Mouse (Mus musculus) midbrain, embryonic 13.5 days (tissue): Measurements from ENCODE around the gene Mkrn1. TPM values are rescaled to one million over a fixed set of nuclear protein-coding genes. Genes with fewer than 3 reads are reported as not detected.
A peak's percentile ranks its signal among the peaks of the same experiment; 100 is the strongest.

Source experiments
- ATAC-seq: fragments of 200-750 bp; cut with Nextera tagmentation; 2 replicates; pipeline ENCODE4 v1.8.0; 2017; ENCODE audit warnings: mild to moderate bottlenecking, moderate TSS enrichment, moderate library complexity
- H3K27ac ChIP-seq: fragments of 300-500 bp; sonication (generic); 2 replicates; pipeline ENCODE4 v1.5.1; 2015; ENCODE audit warnings: inconsistent platforms, mild to moderate bottlenecking, moderate library complexity
- H3K27me3 ChIP-seq: fragments of 300-500 bp; sonication (generic); 2 replicates; pipeline ENCODE4 v1.6.1; 2015; ENCODE audit warnings: mild to moderate bottlenecking, inconsistent platforms
- H3K36me3 ChIP-seq: fragments of 300-500 bp; sonication (generic); 2 replicates; pipeline ENCODE4 v1.6.1; 2015; ENCODE audit warnings: mild to moderate bottlenecking, inconsistent platforms
- H3K4me1 ChIP-seq: fragments of 300-500 bp; sonication (generic); replicated peaks from 2 replicates; pipeline ENCODE4 v1.6.1; 2015; ENCODE audit warnings: inconsistent platforms
- H3K4me2 ChIP-seq: fragments of 300-500 bp; sonication (generic); replicated peaks from 2 replicates; pipeline ENCODE4 v1.6.1; 2015; ENCODE audit warnings: moderate library complexity, mild to moderate bottlenecking, inconsistent platforms
- H3K4me3 ChIP-seq: fragments of 300-500 bp; sonication (generic); replicated peaks from 2 replicates; pipeline ENCODE4 v1.5.1; 2015; ENCODE audit warnings: mild to moderate bottlenecking, inconsistent platforms
- H3K9ac ChIP-seq: fragments of 300-500 bp; sonication (generic); replicated peaks from 2 replicates; pipeline ENCODE4 v1.6.1; 2015; ENCODE audit warnings: mild to moderate bottlenecking, inconsistent platforms
- H3K9me3 ChIP-seq: fragments of 300-500 bp; sonication (generic); 2 replicates; pipeline ENCODE4 v1.6.1; 2016; ENCODE audit warnings: mild to moderate bottlenecking, inconsistent platforms
- WGBS: fragments of 180-500 bp; shearing (Covaris S2); methylation state at CpG from one replicate; pipeline ENCODE4 v1.1.7; 2015; 5-methylcytosine and 5-hydroxymethylcytosine counted together
- polyA plus RNA-seq: library from polyadenylated mRNA; unstranded; fragments of >200 nt; fragmentation: Nextera tagmentation; extraction: Ambion mirVana; gene quantifications from 2 replicates; pipeline ENCODE4 v1.2.1, GENCODE M21; 2015

Mkrn1 gene
- polyA plus RNA-seq, result 242 and 259 TPM in 2 replicates

DNA sequence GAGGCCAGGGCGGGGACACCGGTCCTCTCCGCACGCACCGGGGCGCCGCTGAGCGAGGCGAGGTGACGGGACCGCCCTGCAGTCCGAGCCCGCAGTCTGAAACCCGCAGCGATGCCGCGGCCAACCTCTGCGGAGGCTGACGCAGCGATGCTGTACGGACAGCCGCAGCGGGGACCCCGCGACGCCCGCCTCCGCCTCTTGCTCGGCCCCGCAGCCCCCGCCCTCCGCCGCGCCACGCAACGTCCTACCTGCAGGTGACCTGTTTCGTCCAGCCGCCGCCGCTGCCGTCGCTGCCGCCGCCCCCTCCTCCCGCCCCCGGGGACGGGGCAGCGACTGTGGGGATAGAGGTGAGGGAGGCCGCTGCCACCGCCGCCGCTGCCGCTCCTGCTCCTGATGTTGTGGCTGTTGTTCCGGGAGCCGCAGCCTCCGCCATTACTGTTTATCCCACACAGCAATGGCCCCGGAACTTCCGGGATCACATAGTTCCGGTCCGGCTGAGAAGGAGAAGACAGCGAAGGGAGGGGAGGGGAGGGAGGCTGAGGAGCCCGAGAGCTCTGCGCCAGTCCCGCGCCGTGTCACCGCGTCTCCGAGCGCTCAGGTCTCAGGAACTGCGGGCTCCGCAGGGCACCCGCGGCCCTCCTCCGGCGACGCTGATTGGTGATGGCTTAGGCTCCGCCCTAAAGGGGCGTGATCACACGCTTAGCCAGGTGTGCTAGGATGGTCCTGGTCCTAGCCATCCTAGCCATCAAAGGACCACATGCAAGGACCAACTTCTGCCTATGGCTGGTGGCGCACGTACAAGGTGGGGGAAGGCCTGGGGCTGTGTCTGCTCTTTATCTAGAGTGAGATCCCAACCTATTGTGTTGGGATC lies at the start of gene Mkrn1:
Mkrn1 (minus strand) TSS at position 612 of the 871 bp plus-strand sequence.
- under 1% methylated on average over 76 of the region's 82 CpGs for WGBS
- H3K4me2 ChIP-seq, result peak within 1 kb of the TSS; percentile 74
- peak; percentile 98 for ATAC-seq
- no peaks in the 10 kb centered on the region for H3K36me3 ChIP-seq
- H3K27ac ChIP-seq, result peak within 1 kb of the TSS; percentile 97
- peak within 1 kb of the TSS; percentile 95 for H3K4me3 ChIP-seq
- peaks cover 4% of the 10 kb centered on the region; the same call in 1 of the 2 replicates for H3K27me3 ChIP-seq
- peaks cover 19% of the 10 kb centered on the region for H3K4me1 ChIP-seq
- peak within 1 kb of the TSS; percentile 96 for H3K9ac ChIP-seq
- H3K9me3 ChIP-seq, result no peaks in the 10 kb centered on the region

DNA sequence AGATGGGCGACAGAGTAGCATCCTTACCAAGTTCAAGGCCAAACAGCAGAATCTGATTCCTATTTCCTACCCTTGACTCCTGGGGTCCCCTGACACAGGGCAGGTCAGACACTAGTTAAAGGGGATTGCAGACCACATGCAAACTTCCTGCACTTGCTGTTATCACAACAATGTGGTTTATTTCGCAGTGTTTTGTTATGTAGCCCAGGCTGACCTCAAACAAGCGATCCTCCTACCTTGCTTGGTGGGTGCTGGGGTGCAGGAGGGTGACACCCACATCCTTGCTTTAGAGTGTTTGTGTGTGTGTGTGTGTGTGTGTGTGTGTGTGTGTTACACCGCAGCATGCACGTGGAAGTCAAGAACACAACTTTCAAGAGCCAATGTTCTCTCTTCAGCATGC lies 49.2 kb upstream of the Mkrn1 start:
- ATAC-seq, result no peak
- Histone ChIP-seq H3K9ac (no peak overlapping the region), H3K4me1 (no peaks in the 10 kb centered on the region), H3K27ac (no peak overlapping the region), H3K9me3 (no peaks in the 10 kb centered on the region), H3K4me3 (no peak overlapping the region), H3K27me3 (no peaks in the 10 kb centered on the region), H3K36me3 (peaks cover 74% of the 10 kb centered on the region), H3K4me2 (no peak overlapping the region)
- WGBS, result 93% methylated on average over 5 of the region's 5 CpGs

DNA sequence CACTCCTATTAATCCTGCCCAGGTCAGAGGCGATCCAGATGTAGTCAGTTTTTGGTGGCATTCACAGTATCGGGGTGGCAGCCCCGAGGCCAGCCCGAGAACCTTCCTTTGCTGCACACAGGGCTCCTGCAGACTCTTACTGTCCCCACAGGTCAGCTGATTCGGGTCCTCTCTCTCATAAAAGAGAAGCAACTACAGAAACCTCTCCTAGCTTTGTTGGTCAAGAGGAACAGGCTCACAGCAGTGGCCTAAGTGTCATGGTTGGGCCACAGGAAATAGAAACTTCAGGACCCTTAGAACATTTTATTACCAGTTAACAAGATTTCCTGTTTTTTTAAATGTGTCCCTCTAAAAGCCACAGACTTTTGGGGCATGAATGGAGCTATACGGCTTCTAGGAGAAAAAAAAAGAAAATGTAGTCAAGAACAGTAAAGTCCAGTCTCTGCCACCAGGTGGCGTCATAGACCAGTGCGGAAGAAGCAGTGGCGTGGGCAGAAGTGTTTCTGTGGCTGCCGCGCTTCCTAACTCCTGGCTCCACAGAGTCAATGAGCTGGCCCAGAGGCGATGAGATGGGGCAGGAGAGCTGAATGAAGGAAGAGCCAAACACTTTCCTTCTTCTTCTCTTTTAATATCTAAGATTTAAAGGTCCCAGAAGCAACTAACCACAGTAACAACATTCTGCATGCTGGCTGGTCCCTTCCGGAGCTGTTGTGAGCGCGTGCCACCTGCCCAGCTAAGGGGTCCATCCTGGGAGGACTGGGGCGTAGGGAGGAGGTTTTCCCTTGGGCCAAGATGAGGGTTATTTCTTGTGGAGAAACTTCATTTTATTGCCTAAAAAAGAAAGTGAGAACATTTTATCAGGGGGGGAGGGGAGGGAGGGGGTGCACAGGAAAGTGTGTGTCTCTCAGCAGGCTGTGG lies 42.6 kb upstream of the Mkrn1 start:
- H3K9me3 ChIP-seq, result no peaks in the 10 kb centered on the region
- no peak overlapping the region for H3K4me3 ChIP-seq
- no peaks in the 10 kb centered on the region for H3K4me1 ChIP-seq
- peak; percentile 79 for ATAC-seq
- no peak overlapping the region for H3K9ac ChIP-seq
- no peak overlapping the region for H3K4me2 ChIP-seq
- WGBS, result 52% methylated on average over 16 of the region's 16 CpGs
- H3K27me3 ChIP-seq, result no peaks in the 10 kb centered on the region
- peaks cover 48% of the 10 kb centered on the region for H3K36me3 ChIP-seq
- H3K27ac ChIP-seq, result no peak overlapping the region

DNA sequence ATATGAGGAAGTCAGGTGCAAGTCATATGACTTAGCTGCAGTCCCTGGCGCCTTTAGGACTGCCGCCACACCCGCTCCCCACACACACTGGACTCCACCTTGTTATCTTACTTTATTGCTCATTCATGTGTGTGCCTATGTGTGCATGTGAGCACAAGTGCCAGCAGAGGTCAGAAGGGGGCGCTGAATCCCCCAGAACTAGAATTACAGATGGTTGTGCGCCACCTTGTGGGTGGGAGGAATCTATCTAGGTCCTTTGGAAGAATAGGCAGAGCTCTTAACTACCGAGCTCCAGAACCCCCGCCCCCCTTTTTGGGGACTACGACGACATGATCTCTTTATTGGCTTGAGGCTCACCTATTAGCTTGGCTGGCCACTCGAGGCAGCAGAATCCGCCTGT lies 39.8 kb upstream of the Mkrn1 start:
- Histone ChIP-seq H3K9ac (no peak overlapping the region), H3K4me2 (no peak overlapping the region), H3K36me3 (peaks cover 32% of the 10 kb centered on the region), H3K4me3 (no peak overlapping the region), H3K4me1 (no peaks in the 10 kb centered on the region), H3K27me3 (no peaks in the 10 kb centered on the region), H3K27ac (no peak overlapping the region), H3K9me3 (no peaks in the 10 kb centered on the region)
- 96% methylated on average over 11 of the region's 11 CpGs for WGBS
- ATAC-seq, result no peak

DNA sequence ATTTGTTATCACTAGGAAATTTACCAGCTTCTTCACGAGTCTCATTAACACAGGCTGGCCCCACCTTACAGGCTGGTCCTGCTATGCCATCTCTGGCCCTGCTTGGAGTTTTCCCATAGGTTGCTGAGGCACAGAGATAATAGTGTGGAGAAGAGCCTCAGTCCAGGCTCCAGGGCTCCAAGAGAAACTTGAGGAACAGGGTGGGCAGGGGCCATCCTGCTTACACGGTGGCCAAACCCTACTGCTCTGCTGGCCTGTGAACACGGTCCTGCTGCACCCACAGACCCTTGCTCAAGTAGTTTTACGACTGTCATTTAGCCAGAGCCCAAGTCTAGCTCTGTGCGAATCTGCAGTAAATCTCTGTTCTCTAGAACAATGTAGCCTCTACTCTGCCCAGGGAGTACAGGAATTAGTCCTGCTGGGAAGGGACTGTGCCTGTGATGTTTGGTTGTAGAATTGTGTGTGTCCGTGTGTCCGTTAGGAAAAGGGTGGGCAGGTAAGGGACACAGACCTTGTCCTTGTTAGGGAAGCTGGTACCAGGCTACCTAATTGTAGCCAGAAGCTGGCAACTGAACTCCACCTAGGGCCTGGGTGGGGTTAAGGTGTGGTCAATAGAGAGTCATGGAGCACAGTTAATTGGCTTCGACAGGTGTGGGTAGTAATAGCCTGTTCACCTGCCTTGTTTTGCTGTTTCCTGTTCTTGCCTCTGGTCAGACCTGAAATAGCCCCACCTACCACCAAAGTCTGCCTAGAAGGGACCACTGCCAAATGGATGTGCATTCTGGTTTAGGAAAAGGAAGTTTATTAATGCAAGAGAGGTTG lies 35.3 kb upstream of the Mkrn1 start:
- Histone ChIP-seq H3K36me3 (peaks cover 7% of the 10 kb centered on the region), H3K9ac (no peak overlapping the region), H3K27ac (no peak overlapping the region), H3K4me2 (no peak overlapping the region), H3K4me3 (no peak overlapping the region), H3K4me1 (no peaks in the 10 kb centered on the region), H3K9me3 (no peaks in the 10 kb centered on the region), H3K27me3 (no peaks in the 10 kb centered on the region)
- ATAC-seq, result no peak
- WGBS, result 84% methylated on average over 8 of the region's 8 CpGs

DNA sequence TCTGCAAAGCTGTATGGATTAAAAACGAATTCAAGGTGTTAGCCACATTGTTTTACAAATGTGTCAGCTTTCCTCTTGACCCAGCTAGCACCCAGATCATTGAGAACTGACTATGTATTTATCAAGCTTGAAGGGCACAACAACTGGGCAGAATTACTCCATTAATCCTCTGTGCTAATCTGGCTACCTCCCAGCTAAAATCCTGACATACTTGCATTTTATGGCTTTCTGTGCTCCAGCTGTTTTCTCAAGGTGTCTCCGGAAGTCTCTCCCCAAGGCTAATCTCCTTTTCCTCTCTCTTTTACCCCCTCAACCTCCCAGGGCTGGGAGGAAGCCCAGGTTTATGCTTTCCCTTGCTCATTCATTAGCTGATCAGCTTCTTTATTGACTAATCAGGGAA lies 34.4 kb upstream of the Mkrn1 start:
- Histone ChIP-seq H3K9me3 (no peaks in the 10 kb centered on the region), H3K4me2 (no peak overlapping the region), H3K4me3 (no peak overlapping the region), H3K36me3 (no peaks in the 10 kb centered on the region), H3K27me3 (no peaks in the 10 kb centered on the region), H3K27ac (no peak overlapping the region), H3K9ac (no peak overlapping the region), H3K4me1 (peaks cover 3% of the 10 kb centered on the region; the same call in 1 of the 2 replicates)
- 56% methylated on average over 2 of the region's 2 CpGs for WGBS
- no peak for ATAC-seq

DNA sequence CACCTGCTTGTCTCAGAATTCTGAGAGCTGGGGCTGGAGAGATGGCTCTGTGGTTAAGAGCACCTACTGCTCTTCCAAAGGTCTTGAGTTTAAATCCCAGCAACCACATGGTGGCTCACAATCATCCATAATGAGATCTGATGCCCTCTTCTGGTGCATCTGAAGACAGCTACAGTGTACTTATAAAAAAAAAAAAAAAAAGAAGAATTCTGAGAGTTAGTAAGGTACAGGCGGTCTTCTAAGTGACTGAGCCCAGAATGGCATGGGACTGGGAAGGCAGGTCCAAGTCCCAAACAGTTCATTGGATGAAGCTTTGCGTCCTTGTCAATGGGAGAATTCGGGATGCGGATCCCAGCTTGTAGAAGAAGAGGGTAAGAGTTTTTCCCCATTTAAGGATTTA lies 33.3 kb upstream of the Mkrn1 start:
- Histone ChIP-seq H3K4me2 (no peak overlapping the region), H3K27me3 (no peaks in the 10 kb centered on the region), H3K4me1 (peaks cover 5% of the 10 kb centered on the region; the same call in 1 of the 2 replicates), H3K9ac (no peak overlapping the region), H3K36me3 (no peaks in the 10 kb centered on the region), H3K27ac (no peak overlapping the region), H3K9me3 (no peaks in the 10 kb centered on the region), H3K4me3 (no peak overlapping the region)
- no peak for ATAC-seq
- WGBS, result 92% methylated on average over 4 of the region's 4 CpGs

DNA sequence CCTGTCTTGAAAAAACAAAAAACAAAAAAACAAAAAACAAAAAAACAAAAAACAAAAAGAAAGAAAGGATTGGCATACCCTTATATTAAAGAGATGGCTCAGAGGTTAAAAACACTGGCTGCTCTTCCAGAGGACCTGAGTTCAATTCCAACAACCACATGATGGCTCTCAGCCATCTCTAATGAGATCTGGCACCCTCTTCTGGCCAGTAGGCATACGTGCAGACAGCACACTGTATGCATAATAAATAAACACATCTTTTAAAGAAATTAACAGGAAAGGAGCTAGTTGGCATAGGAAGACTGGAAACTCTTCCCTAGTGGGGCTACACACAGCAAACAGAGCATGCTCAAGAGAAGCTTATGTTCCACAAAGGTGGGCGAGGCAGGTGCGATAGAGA lies 30.8 kb upstream of the Mkrn1 start:
- H3K9me3 ChIP-seq, result no peaks in the 10 kb centered on the region
- ATAC-seq, result no peak
- 85% methylated on average over 3 of the region's 3 CpGs for WGBS
- H3K4me3 ChIP-seq, result no peak overlapping the region
- H3K4me2 ChIP-seq, result no peak overlapping the region
- peaks cover 5% of the 10 kb centered on the region; the same call in 1 of the 2 replicates for H3K4me1 ChIP-seq
- H3K9ac ChIP-seq, result no peak overlapping the region
- H3K27ac ChIP-seq, result no peak overlapping the region
- no peaks in the 10 kb centered on the region for H3K36me3 ChIP-seq
- no peaks in the 10 kb centered on the region for H3K27me3 ChIP-seq

DNA sequence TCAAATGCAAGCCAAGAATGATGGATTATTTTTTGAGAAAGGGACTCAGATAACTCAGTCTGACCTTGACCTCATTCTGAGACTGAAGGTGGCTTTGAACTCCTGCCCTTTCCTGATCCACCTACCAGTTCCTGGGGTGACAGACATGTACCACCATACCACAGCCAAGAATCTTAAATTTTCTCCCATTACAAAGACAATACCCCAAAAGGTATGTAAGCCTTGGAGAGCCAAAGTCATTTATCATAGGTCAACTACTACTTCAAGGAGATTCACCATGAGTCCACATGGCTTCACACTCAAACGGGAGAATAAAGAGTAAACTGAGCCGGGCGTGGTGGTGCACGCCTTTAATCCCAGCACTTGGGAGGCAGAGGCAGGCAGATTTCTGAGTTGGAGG lies 30.3 kb upstream of the Mkrn1 start:
- ATAC-seq, result no peak
- H3K4me3 ChIP-seq, result no peak overlapping the region
- H3K4me2 ChIP-seq, result no peak overlapping the region
- H3K27me3 ChIP-seq, result no peaks in the 10 kb centered on the region
- no peaks in the 10 kb centered on the region for H3K9me3 ChIP-seq
- peaks cover 5% of the 10 kb centered on the region; the same call in 1 of the 2 replicates for H3K4me1 ChIP-seq
- no peak overlapping the region for H3K27ac ChIP-seq
- H3K36me3 ChIP-seq, result no peaks in the 10 kb centered on the region
- 91% methylated on average over 4 of the region's 4 CpGs for WGBS
- H3K9ac ChIP-seq, result no peak overlapping the region

DNA sequence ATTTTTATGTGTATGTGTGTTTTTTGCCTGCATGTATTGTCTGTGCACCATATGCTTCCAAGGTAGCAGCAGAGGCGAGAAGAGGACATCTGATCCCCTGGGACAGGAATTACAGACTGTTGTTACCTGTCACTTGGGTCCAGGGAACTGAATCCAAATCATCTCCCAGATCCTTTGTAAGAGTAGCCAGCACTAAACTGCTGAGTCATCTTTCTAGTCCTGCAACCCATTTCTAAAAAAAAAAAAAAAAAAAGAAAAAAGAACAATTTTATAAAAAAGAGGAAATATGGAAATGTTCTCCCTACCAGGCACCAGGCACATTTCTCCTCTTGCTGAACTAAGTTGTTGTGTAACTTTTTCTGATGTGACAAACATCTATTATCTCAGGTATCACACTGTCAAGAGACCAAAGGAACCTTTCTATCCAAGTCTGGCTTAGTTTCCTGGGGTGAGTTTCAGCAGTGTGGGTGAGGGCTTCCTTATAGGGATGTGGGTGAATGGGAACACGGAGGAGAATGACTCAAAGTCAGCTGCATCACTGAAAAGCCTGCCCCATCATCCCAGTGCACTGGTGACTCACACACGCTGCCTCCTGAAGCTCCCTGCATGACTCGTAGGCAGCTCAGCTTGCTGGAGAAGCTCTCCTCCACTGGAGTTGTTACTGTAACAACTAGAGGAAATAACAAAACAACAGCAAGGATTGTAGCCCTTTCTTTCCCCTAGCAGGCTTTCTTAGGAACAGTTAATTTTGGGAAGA lies 27.3 kb upstream of the Mkrn1 start:
- H3K4me2 ChIP-seq, result no peak overlapping the region
- H3K27me3 ChIP-seq, result no peaks in the 10 kb centered on the region
- H3K27ac ChIP-seq, result no peak overlapping the region
- no peaks in the 10 kb centered on the region for H3K9me3 ChIP-seq
- H3K9ac ChIP-seq, result no peak overlapping the region
- no peaks in the 10 kb centered on the region for H3K36me3 ChIP-seq
- ATAC-seq, result no peak
- WGBS, result 47% methylated on average over 4 of the region's 4 CpGs
- no peak overlapping the region for H3K4me3 ChIP-seq
- H3K4me1 ChIP-seq, result peaks cover 5% of the 10 kb centered on the region; the same call in 1 of the 2 replicates
